27 mouse cellular contexts compared by ENCODE assay signal in the genomic region with DNA sequence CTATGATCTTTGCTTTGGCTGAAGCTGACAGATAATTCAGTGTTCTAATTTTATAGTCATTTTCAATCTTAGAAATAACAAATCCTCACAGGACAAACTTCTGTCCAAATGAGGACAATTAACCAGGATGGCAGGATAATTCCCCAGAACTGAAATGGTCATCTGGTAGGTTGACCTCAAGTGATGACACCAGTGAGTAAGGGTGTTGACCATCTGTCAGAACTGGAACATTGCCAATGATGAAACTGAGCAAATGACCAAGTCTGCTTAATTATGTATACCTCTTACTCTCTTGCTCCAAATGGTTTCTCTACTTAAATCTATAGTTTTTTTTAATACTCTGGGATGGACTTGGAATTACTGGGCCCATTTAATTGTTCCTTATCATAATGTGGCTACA.
DNase-seq lines count a peak whose midpoint lies in the region; ATAC-seq and TF ChIP-seq lines count a peak whose summit lies in the region.
"Had no signal": no experiment of that assay in that cellular context is flagged by ENCODE, and none has a peak within 500 bp of the region (broad histone marks: within the 10 kb centered on the region; RNA-seq: fewer than 3 reads in every experiment).

No protein-coding gene starts in this region.

- no peak for ATAC-seq in liver, postnatal 0 days
- ATAC-seq in forebrain, postnatal 0 days, result no peak
- ATAC-seq: CD4-positive, CD25-positive, alpha-beta regulatory T cell, adult 4 months; forebrain, embryonic 14.5 days; intestine, embryonic 16.5 days had no signal

- no peak overlapping the region for H3K4me3 ChIP-seq in liver, adult 2 months (ENCODE audit: insufficient read depth, low read depth, low read length)
- H3K4me3 ChIP-seq in liver, postnatal 0 days (ENCODE audit: low read depth, low read length), result no peak overlapping the region
- no peak overlapping the region for H3K4me3 ChIP-seq in forebrain, postnatal 0 days (ENCODE audit: low read depth, low read length)
- H3K4me3 ChIP-seq: embryonic facial prominence, embryonic 12.5 days; heart, embryonic 10.5 days; heart, embryonic 15.5 days; left cerebral cortex, adult 2 months; limb, embryonic 10.5 days; limb, embryonic 15.5 days had no signal

- DNase-seq in liver, adult 2 months (ENCODE audit: extremely low read depth, low read depth, low spot score), result peak; percentile 1
- no peak for DNase-seq in liver, postnatal 0 days
- DNase-seq in cerebellum, adult 11-12 months, result peak; percentile 18
- peak; percentile 53 for DNase-seq in cerebellum, adult 9-10 months
- DNase-seq in cerebellum, postnatal 36 days, result peak; percentile 31 to 46
- DNase-seq in forebrain, postnatal 0 days, result no peak
- no peak for DNase-seq in adrenal gland, postnatal 25 days
- DNase-seq: adrenal gland, postnatal 14 days; embryo, embryonic 11 days; gastrocnemius, postnatal 25 days; heart, adult 11 months; kidney, adult 9 months; kidney, postnatal 14 days; lung, embryonic 14.5 days; lung, postnatal 14 days; midbrain, embryonic 14.5 days; right cerebral cortex, postnatal 14 days had no signal

- H3K27ac ChIP-seq in liver, adult 2 months (replicated peaks; ENCODE audit: insufficient read depth, low read depth, low read length), result no peak overlapping the region
- H3K27ac ChIP-seq in liver, postnatal 0 days (ENCODE audit: low read depth), result no peak overlapping the region
- no peak overlapping the region for H3K27ac ChIP-seq in forebrain, postnatal 0 days (ENCODE audit: low read depth, low read length)
- H3K27ac ChIP-seq: embryonic facial prominence, embryonic 12.5 days; heart, embryonic 10.5 days; heart, embryonic 15.5 days; left cerebral cortex, adult 2 months; limb, embryonic 10.5 days; limb, embryonic 15.5 days; liver, embryonic 14.5 days had no signal

- H3K4me2 ChIP-seq in liver, postnatal 0 days (ENCODE audit: low read depth, low read length), result no peak overlapping the region
- no peak overlapping the region for H3K4me2 ChIP-seq in forebrain, postnatal 0 days (ENCODE audit: low read depth)
- H3K4me2 ChIP-seq: embryonic facial prominence, embryonic 12.5 days; heart, embryonic 15.5 days; limb, embryonic 15.5 days; lung, embryonic 14.5 days had no signal

- TF ChIP-seq CTCF in liver, adult 2 months (IDR thresholded peaks at IDR 0.05; ENCODE audit: low read depth, low read length), result no peak
- no peak for TF ChIP-seq CTCF in liver, postnatal 0 days (IDR thresholded peaks at IDR 0.05; ENCODE audit: low read depth)
- no peak for TF ChIP-seq CTCF in forebrain, postnatal 0 days (IDR thresholded peaks at IDR 0.05; ENCODE audit: low read depth)

- no peaks in the 10 kb centered on the region for H3K4me1 ChIP-seq in liver, adult 2 months (ENCODE audit: control insufficient read depth, insufficient read depth, low read length)
- no peaks in the 10 kb centered on the region for H3K4me1 ChIP-seq in liver, postnatal 0 days (ENCODE audit: insufficient read depth)
- H3K4me1 ChIP-seq in forebrain, postnatal 0 days (ENCODE audit: insufficient read depth), result no peaks in the 10 kb centered on the region
- H3K4me1 ChIP-seq: embryonic facial prominence, embryonic 12.5 days; heart, embryonic 10.5 days; heart, embryonic 15.5 days; limb, embryonic 10.5 days; limb, embryonic 15.5 days had no signal

- no peak for TF ChIP-seq EP300 in liver, postnatal 0 days (IDR thresholded peaks at IDR 0.05; ENCODE audit: low read depth)

- H3K79me2 ChIP-seq in liver, adult 2 months (ENCODE audit: control insufficient read depth, insufficient read depth, low read length), result no peaks in the 10 kb centered on the region

- no peak overlapping the region for H3K9ac ChIP-seq in liver, adult 2 months (ENCODE audit: low read depth, low read length)
- H3K9ac ChIP-seq in liver, postnatal 0 days (replicated peaks), result no peak overlapping the region
- H3K9ac ChIP-seq in forebrain, postnatal 0 days, result no peak overlapping the region
- H3K9ac ChIP-seq: embryonic facial prominence, embryonic 12.5 days; heart, embryonic 15.5 days; limb, embryonic 15.5 days; liver, embryonic 14.5 days; lung, embryonic 14.5 days had no signal

- H3K9me3 ChIP-seq in liver, postnatal 0 days (ENCODE audit: low read length), result no peaks in the 10 kb centered on the region
- no peaks in the 10 kb centered on the region for H3K9me3 ChIP-seq in forebrain, postnatal 0 days (ENCODE audit: low read length)
- H3K9me3 ChIP-seq: embryonic facial prominence, embryonic 12.5 days; heart, embryonic 10.5 days; heart, embryonic 15.5 days; limb, embryonic 10.5 days; limb, embryonic 15.5 days had no signal

- no peaks in the 10 kb centered on the region for H3K27me3 ChIP-seq in liver, adult 2 months (ENCODE audit: control insufficient read depth, insufficient read depth, low read length)
- no peaks in the 10 kb centered on the region for H3K27me3 ChIP-seq in liver, postnatal 0 days (ENCODE audit: insufficient read depth, low read length)
- H3K27me3 ChIP-seq in forebrain, postnatal 0 days (ENCODE audit: insufficient read depth, low read length), result no peaks in the 10 kb centered on the region
- H3K27me3 ChIP-seq: embryonic facial prominence, embryonic 12.5 days; heart, embryonic 15.5 days; limb, embryonic 15.5 days had no signal

- no peak for TF ChIP-seq POLR2A in liver, adult 2 months (IDR thresholded peaks at IDR 0.05; ENCODE audit: extremely low read depth, insufficient read depth, low read length)

- no peaks in the 10 kb centered on the region for H3K36me3 ChIP-seq in liver, adult 2 months (ENCODE audit: control insufficient read depth, insufficient read depth, low read length)
- H3K36me3 ChIP-seq in liver, postnatal 0 days (replicated peaks; ENCODE audit: insufficient read depth, low read length), result no peaks in the 10 kb centered on the region
- H3K36me3 ChIP-seq in forebrain, postnatal 0 days (ENCODE audit: insufficient read depth), result no peaks in the 10 kb centered on the region
- H3K36me3 ChIP-seq: embryonic facial prominence, embryonic 12.5 days; heart, embryonic 10.5 days; heart, embryonic 15.5 days; limb, embryonic 10.5 days; limb, embryonic 15.5 days had no signal

Comparison
In these comparisons a context has a peak if more than half of its experiments do, and no peak if none do; other contexts are left out.
1. DNase-seq: peak in liver, adult 2 months (single experiment), cerebellum, adult 11-12 months (single experiment), cerebellum, adult 9-10 months (single experiment) and cerebellum, postnatal 36 days (2 of 2); none in liver, postnatal 0 days (single experiment), forebrain, postnatal 0 days (single experiment) and adrenal gland, postnatal 25 days (single experiment).